Mouse (Mus musculus): Measurements from ENCODE around the gene Maco1. TPM values are rescaled to one million over a fixed set of nuclear protein-coding genes. Genes with fewer than 3 reads are reported as not detected.
"Not testable (repeated sequence)": the region's sequence is repeated elsewhere in the genome, so short reads cannot be mapped to it uniquely, and the experiment has no call there.

Gene Maco1
- polyA plus RNA-seq, 2 experiments from 2014 or later, result 3.0 to 5.0 TPM

GRCm38 (mm10) chr4:134856501-134856900 is 3.4 kb upstream of the Maco1 start:
- ATAC-seq, result no peak

DNA sequence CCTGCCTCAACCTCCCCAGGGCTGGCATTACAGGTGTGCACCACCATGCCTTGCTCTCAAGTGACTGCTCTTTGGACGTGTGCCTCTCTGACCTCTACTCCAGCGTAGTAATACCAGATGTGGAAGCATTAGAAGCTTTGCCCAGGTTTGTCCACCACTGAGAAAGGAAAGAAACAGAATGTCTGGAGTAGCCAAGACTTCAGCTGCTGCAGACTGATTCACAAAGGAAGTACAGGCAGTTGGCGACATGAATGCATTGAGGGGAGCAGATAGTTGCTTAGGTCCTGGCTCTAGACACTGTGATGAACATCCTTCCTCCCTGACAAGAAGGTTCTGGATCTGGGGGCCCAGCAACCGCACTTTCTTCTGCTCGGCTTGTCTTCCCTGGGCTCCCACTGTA is 2.9 kb upstream of the Maco1 start:
- ATAC-seq, result no peak

- no peak for ATAC-seq
Observed at GRCm38 (mm10) chr4:134855371-134855770, 2.2 kb upstream of the Maco1 start.

DNA sequence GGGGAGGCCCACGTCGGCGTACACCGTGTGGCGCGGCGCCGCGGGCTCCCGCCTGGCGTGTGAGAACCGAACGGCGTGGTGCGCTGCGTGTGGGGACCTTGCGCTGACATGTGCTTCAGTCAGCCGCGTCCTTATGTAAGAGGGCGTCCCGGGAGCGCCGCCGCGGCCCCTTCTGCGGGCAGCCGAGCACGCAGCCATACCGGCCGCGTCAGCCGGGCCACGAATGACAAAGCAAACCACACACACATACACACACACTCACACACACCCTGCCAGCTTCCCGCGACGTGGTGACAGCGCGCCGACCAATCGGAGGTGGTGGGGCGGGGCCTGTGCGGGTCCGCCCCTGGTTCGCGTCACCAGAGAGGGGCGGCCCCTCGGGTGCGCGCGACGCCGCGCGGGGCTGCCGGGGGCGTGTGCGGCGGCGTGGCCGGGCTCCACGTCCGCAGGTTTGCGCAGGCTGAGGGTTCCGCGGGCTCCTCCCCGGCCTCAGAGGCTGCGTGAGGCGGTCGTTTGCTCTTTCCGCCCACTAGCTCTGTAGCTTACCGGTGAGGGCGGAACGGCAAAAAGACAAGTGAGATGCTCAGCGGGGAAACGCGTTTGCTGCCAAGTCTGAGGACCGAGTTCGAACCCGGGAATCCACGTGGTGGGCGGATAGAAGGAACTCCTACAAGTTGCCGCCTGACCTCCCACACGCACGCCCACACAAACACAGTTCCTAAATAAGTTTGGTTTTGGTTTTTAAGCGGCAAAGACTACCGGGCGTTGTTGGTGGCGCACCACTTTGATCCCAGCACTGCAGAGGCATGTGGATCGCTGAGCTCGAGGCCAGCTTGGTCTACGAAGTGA is 716 bp upstream of the Maco1 start:
- ATAC-seq, result peak; percentile 79

GRCm38 (mm10) chr4:134852438-134853255 is 498 bp downstream of the Maco1 start:
- ATAC-seq, result no peak

- no peak for ATAC-seq
Observed at GRCm38 (mm10) chr4:134851876-134852275, 1.3 kb downstream of the Maco1 start.

- no peak for ATAC-seq
Observed at GRCm38 (mm10) chr4:134851236-134851635, 1.9 kb downstream of the Maco1 start.

GRCm38 (mm10) chr4:134850551-134850950 is 2.6 kb downstream of the Maco1 start:
- ATAC-seq, result no peak

DNA sequence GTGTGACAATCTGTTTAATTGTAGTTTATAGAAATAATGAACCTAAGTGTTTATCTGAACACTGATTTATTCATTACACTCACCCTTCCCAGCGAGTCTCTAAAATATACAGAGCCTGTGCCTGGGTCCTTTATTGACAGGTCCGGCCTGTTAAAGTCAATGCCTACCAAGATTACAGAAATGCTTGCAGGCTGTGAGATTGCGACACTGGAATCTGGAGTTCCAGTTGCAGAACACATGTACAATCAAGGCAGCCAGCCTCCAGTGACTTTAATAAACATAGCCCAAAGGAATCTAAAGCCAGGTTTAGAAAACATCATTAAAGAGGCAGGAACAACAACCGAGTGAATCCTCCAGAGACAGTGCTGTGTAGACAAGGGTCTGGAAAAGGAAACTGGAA is 5.6 kb downstream of the Maco1 start:
- no peak for ATAC-seq

- ATAC-seq, result no peak
Observed at GRCm38 (mm10) chr4:134843566-134843965, 9.6 kb downstream of the Maco1 start.

GRCm38 (mm10) chr4:134840231-134840630 is 12.9 kb downstream of the Maco1 start:
- no peak for ATAC-seq

DNA sequence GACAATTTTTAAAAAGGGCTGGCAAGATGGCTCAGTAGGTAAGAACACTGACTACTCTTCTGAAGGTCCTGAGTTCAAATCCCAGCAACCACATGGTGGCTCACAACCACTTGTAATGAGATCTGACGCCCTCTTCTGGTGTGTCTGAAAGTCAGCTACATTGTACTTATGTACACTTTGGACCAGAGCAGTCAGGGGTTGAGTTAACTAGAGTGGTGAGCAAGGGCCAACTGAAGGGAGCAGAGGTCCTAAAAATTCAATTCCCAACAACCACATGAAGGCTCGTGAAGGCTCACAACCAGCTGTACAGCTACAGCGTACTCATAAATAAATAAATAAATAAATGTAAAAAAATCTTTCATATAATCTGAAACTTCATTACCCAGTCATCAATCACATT is 14.4 kb downstream of the Maco1 start:
- ATAC-seq, result not testable (repeated sequence)

- ATAC-seq, result no peak
Observed at GRCm38 (mm10) chr4:134838221-134838620, 14.9 kb downstream of the Maco1 start.

DNA sequence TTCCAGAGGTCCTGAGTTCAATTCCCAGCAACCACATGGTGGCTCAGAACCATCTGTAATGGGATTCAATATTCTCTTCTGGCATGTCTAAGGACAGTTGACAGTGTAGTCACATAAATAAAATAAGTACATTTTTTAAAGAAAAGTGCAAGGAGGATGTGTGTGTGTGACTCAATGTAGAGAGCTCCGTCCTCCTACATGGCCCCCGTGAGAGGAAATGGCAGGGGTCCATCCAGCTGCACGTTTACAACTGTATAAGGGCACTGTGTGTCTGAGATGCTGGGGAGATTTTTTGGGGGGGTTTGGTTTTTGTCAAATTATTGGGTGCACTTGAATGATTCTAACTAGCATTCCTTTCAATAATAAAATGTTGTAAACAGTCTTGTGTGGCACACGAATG is 17.7 kb downstream of the Maco1 start:
- no peak for ATAC-seq

DNA sequence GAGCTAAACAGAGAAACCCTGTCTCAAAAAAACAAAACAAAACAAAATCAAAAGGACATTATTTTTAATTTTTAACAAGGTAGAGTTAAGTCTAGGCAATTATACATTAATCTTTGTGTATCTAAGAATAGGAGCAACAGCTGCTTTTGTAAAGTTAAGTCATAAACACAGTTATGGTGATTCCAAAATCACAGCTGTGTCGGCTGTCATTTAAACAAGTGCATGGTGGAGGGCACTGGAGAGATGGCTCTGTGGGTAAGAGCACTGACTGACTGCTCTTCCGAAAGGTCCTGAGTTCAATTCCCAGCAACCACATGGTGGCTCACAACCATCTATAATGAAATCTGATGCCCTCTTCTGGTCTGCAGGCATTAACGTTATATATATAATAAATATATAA is 21.2 kb downstream of the Maco1 start:
- no peak for ATAC-seq

DNA sequence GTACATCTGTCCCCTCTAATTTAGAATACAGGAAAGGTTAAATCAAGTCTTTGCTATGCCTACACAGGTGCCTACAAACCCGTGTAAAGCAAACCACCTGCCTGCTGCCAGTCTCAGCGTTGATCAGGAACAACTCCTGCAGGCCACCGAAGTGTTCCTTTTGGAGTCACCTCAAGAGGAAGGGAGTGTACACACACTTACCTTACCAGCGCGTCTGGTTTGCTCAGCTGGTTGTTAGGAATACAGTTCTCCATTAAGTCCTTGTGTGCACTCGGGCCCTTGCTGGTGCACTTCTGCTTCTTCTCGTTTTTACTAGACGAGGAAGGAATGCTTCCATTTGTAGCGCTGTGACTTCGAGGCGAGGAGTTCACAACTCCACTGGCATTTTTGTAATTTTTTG is 25.3 kb downstream of the Maco1 start:
- ATAC-seq, result no peak

GRCm38 (mm10) chr4:134826348-134826747 is 26.8 kb downstream of the Maco1 start:
- no peak for ATAC-seq

DNA sequence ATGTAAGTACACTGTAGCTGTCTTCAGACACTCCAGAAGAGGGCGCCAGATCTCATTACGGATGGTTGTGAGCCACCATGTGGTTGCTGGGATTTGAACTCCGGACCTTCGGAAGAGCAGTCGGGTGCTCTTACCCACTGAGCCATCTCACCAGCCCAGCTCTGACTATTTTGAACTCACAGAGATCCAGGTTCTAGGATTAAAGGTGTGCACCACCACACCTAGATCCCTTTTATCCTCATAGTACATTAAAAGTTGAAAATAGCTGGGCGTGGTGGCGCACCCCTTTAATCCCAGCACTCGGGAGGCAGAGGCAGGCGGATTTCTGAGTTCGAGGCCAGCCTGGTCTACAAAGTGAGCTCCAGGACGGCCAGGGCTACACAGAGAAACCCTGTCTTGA is 27.3 kb downstream of the Maco1 start:
- ATAC-seq, result not testable (repeated sequence)

GRCm38 (mm10) chr4:134823560-134823959 is 29.6 kb downstream of the Maco1 start:
- ATAC-seq, result no peak

DNA sequence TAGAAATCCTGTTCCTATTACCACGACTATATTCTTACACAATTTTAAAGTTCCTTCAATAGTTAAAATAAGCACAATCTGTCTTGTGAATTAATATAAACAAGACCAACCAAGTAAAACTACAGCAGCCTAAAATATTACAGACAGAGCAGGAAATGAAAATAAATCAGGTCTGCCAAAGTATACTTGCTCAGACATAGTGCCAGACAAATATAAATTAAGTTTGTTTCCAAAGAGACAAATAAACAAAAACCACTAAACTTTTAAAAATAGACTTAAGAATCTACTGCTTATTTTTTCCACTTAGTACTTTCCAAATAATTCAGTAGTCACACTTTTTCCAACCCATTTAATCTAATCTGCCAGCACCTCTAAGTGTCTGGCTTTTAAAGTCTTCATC is 32.1 kb downstream of the Maco1 start:
- no peak for ATAC-seq

DNA sequence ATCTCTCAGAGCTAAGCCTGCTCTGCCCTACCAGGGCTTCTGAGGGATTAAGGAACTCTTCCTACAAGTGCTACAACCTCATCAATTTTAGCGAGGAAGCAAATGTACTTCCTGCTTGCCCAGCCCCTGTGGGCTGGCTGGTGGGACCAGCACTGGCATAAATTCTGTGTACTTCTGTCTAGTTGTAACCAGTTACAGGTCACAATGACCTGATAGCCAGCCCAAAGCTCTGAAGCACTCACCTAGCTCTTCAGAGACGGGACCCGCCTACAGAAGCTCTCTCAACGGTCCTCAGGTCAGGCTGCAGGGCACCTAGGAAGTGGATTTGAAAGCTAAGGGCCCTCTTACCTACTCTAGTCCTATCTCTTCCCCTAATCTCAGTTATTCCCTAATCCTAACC is 35.4 kb downstream of the Maco1 start:
- no peak for ATAC-seq

- no peak for ATAC-seq
Observed at GRCm38 (mm10) chr4:134814229-134814571, 38.9 kb downstream of the Maco1 start.

DNA sequence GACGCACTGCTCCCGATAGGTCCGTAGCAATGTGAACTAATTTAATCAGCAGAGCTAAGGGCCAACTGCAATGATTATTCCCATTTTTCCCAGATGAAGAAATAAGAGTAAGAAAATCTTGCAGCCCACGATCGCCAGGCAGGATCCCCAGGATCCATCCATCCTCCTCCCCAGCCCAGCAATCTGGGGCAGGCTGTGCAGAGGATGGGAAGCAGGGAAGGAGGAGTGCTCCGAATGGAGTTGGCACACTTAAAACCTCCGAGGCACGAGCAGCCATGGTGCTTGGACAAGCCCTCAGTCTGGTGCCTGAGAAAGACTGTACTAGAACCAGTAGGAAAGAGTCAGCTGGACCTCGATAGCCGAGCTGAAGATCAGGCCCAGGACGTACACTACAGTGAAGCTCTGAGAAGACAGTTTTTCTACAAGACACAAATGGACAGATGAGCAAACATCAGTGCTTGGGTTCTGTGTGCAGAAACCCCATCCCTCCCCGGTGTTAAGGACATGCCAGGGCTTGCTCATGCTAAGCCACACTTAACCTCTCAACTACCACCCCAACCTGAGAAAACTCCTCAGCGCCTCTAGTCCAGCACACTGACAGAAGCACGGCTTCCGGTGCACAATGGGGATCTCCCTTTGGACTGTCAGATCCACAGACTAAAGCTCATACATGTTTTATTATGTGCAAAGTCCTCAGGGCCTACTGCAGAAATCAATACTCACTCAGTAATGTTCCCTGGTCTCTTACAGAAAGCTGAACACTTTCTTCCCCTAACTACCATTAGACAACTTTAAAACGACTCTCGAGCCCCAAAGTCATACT is 39.5 kb downstream of the Maco1 start:
- no peak for ATAC-seq
